Mouse (Mus musculus): ENCODE measurements around the gene Tnk1.

Tnk1 gene

GRCm38 (mm10) chr11:69803786-69804651 is 54.5 kb downstream of the Tnk1 start:
- peak in 1 of 2 experiments; percentile 55 for DNase-seq (ENCODE audit: low read depth in 1 of 2, low spot score in 2 of 2)

- DNase-seq (ENCODE audit: low read depth in 1 of 2, low spot score in 2 of 2) = no peak
These were observed 55.2 kb downstream of the Tnk1 start for GRCm38 (mm10) chr11:69803328-69803727.

- DNase-seq (ENCODE audit: low read depth in 1 of 2, low spot score in 2 of 2) = no peak
These were observed 55.9 kb downstream of the Tnk1 start for GRCm38 (mm10) chr11:69802648-69803105.

GRCm38 (mm10) chr11:69801379-69801977 is 57.1 kb downstream of the Tnk1 start, which contains the start of gene Fgf11:
Gene Fgf11, minus strand, starts transcription at chr11:69801857.
- no peak for DNase-seq (ENCODE audit: low read depth in 1 of 2, low spot score in 2 of 2)
